Mouse (Mus musculus) intestine, embryonic 14.5 days (tissue): ENCODE data around the gene Gm815. TPM values are rescaled to one million over a fixed set of nuclear protein-coding genes. Genes with fewer than 3 reads are reported as not detected.

Experiments
- ATAC-seq: fragments of 200-750 bp; cut with Nextera tagmentation; replicated peaks from 2 replicates; pipeline ENCODE4 v1.8.0; 2017; ENCODE audit warnings: low read depth, moderate number of reproducible peaks, moderate TSS enrichment, moderate library complexity; ENCODE audit not compliant: low FRiP score, low TSS enrichment
- DNase-seq: peaks from one replicate; pipeline ENCODE4 v3.0.0-alpha.2; 2018; ENCODE audit warnings: low spot score
- H3K27ac ChIP-seq: fragments of 300-500 bp; sonication (generic); 2 replicates; pipeline ENCODE4 v1.5.1; 2014; ENCODE audit warnings: low read depth, mild to moderate bottlenecking, control low read depth
- H3K27me3 ChIP-seq: fragments of 300-500 bp; sonication (generic); replicated peaks from 2 replicates; pipeline ENCODE4 v1.6.1; 2014; ENCODE audit warnings: low read length, control low read depth; ENCODE audit not compliant: control insufficient read depth, insufficient read depth
- H3K36me3 ChIP-seq: fragments of 300-500 bp; sonication (generic); 2 replicates; pipeline ENCODE4 v1.6.1; 2014; ENCODE audit warnings: low read length, control low read depth; ENCODE audit not compliant: control insufficient read depth, insufficient read depth
- H3K4me1 ChIP-seq: fragments of 300-500 bp; sonication (generic); replicated peaks from 2 replicates; pipeline ENCODE4 v1.6.1; 2014; ENCODE audit warnings: low read length, control low read depth, mixed read lengths; ENCODE audit not compliant: control insufficient read depth, insufficient read depth
- H3K4me2 ChIP-seq: fragments of 300-500 bp; sonication (generic); 2 replicates; pipeline ENCODE4 v1.6.1; 2014; ENCODE audit warnings: low read length
- H3K4me3 ChIP-seq: fragments of 300-500 bp; sonication (generic); 2 replicates; pipeline ENCODE4 v1.5.1; 2014; ENCODE audit warnings: low read depth, low read length, control low read depth, mixed read lengths
- H3K9ac ChIP-seq: fragments of 300-500 bp; sonication (generic); 2 replicates; pipeline ENCODE4 v1.6.1; 2014; ENCODE audit warnings: mild to moderate bottlenecking, low read length
- H3K9me3 ChIP-seq: fragments of 300-500 bp; sonication (generic); 2 replicates; pipeline ENCODE4 v1.6.1; 2016; ENCODE audit warnings: low read length, control low read depth; ENCODE audit not compliant: control insufficient read depth
- WGBS: fragments of 180-500 bp; shearing (Covaris S2); extraction: QIAGEN DNeasy Blood & Tissue Kit; methylation state at CpG from one replicate; pipeline ENCODE4 v1.1.7; 2014; 5-methylcytosine and 5-hydroxymethylcytosine counted together
- polyA plus RNA-seq: library from polyadenylated mRNA; unstranded; fragments of >200 nt; fragmentation: Nextera tagmentation; extraction: Ambion mirVana; gene quantifications from 2 replicates; pipeline ENCODE4 v1.2.1, GENCODE M21; 2014

The Gm815 gene
- polyA plus RNA-seq, 1 experiment from 2014 or later = not detected

DNA sequence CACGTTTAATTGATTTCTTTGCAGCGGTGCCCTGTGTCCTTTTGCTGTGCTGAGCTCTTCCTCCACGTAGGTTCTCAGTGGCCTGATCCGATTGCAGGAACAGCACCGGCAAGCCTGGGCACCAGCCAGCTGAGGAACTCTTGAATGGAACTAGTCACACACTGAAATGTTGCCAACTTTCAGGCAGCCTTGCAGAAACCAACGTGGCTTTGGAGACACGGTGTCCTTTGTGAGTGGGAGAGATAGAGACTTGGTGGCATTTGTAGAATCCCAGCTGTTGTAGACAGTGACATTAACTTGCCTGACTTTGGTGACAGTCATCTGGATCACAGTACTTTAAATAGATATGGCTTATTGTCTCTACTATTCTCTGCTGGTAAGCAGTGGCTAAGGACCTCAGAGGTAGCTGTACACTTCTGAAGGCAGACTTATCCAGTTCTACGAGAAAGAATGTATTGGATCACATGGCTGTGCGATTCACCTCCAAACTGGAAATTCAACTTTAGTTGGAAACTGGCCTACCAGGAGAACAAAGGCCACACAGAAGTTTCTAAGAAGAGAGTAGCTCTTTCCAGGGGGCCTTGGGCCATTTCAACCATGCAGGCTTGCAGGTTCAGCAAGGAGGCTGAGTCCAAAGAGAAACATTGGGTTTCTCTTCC, 5.8 kb downstream of the Gm815 start:
- Histone ChIP-seq H3K27me3 (no peaks in the 10 kb centered on the region), H3K4me2 (no peak overlapping the region), H3K4me3 (no peak overlapping the region), H3K27ac (no peak overlapping the region), H3K9me3 (no peaks in the 10 kb centered on the region), H3K36me3 (no peaks in the 10 kb centered on the region), H3K4me1 (no peaks in the 10 kb centered on the region), H3K9ac (no peak overlapping the region)
- DNase-seq = no peak
- 87% methylated on average over 9 of the region's 9 CpGs for WGBS
- no peak for ATAC-seq

DNA sequence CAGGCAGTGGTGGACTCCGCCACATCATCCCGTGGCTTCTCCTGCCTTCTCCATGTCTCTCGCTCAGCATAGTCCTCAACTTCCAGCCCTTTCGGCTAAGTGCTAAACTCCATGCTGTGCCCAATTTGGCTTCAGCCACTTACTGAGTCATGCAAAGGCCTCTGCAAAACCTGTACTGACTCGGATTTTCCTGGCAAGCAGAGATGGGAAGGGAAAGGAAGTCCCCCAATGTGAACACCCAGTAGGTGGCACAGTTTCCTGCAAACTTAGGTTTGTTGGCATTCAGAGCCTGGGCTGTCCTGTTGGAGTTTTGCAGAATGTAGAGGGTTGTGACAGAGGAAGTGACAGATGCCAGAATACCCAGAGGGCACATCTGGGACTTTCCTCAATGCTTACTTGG, 7.2 kb downstream of the Gm815 start:
- H3K27ac ChIP-seq = no peak overlapping the region
- ATAC-seq = no peak
- no peaks in the 10 kb centered on the region for H3K36me3 ChIP-seq
- WGBS = 57% methylated on average over 5 of the region's 5 CpGs
- H3K9ac ChIP-seq = no peak overlapping the region
- no peak for DNase-seq
- H3K4me2 ChIP-seq = no peak overlapping the region
- no peak overlapping the region for H3K4me3 ChIP-seq
- H3K27me3 ChIP-seq = no peaks in the 10 kb centered on the region
- no peaks in the 10 kb centered on the region for H3K9me3 ChIP-seq
- H3K4me1 ChIP-seq = no peaks in the 10 kb centered on the region

DNA sequence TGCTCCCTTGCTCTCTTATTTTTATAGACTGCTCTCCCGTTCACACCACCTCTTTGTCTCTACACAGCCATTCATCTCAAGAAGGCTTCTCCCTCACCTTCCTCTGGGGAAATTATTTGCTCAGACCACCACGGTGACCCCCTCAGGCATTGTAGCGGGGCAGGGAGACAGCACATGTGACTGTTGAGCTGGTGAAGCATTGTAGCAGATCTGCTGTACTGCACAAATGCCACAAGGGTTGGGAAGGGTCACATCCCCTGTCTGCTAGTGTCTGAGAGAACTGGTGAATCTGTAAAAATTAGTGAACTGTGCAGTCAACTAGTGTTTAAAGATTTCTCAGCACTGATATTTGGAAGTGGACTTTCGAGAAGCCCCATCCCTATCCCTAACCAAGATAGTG, 16.5 kb downstream of the Gm815 start:
- no peak overlapping the region for H3K4me3 ChIP-seq
- 51% methylated on average over 4 of the region's 4 CpGs for WGBS
- no peaks in the 10 kb centered on the region for H3K9me3 ChIP-seq
- H3K4me2 ChIP-seq = no peak overlapping the region
- ATAC-seq (no peak), DNase-seq (no peak)
- no peak overlapping the region for H3K9ac ChIP-seq
- no peaks in the 10 kb centered on the region for H3K4me1 ChIP-seq
- H3K36me3 ChIP-seq = no peaks in the 10 kb centered on the region
- no peak overlapping the region for H3K27ac ChIP-seq
- no peaks in the 10 kb centered on the region for H3K27me3 ChIP-seq

DNA sequence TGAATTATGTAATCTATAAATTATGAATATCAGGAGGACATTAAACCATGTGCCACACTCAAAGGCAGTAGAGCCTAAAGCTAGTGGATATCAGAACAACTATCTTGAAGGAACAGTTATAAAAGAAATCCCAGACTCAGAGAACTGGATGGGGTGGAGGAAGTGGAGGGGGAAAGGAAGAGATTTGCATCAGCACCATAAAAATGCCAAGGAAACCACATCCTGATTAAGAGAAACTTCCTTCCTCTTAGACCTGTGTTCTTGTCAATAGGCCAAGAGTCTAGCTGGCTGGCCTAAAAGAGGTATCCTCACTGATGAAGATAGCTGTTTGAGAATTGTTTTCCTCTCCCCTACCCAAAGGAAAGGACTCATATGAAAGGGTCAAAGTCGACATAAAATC, 28.6 kb downstream of the Gm815 start:
- H3K4me1 ChIP-seq = no peaks in the 10 kb centered on the region
- no peak overlapping the region for H3K4me3 ChIP-seq
- no peaks in the 10 kb centered on the region for H3K36me3 ChIP-seq
- DNase-seq = no peak
- 62% methylated on average over 1 of the region's 1 CpGs for WGBS
- ATAC-seq = no peak
- no peak overlapping the region for H3K9ac ChIP-seq
- H3K27ac ChIP-seq = no peak overlapping the region
- no peaks in the 10 kb centered on the region for H3K9me3 ChIP-seq
- H3K27me3 ChIP-seq = no peaks in the 10 kb centered on the region
- no peak overlapping the region for H3K4me2 ChIP-seq

DNA sequence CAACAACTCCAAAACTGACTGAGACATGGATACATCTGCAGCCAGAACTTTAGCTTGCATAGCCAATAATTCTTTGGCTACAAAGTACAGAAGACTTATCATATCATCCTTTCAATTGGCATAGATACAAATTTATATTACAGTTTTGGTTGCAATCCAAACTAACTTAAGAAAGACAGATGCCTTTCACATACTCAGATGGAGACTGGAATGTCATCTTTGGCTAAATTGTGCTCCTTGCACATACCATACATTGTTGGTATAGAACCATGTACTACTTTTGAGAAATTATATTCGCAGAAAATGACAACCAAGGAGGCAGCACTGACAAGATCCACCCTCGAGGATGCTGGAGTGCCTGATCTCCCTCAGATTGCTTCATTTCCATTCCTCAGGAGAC, 35.1 kb downstream of the Gm815 start:
- ATAC-seq (no peak), DNase-seq (no peak)
- H3K4me2 ChIP-seq = no peak overlapping the region
- WGBS = 75% methylated on average over 2 of the region's 2 CpGs
- H3K36me3 ChIP-seq = no peaks in the 10 kb centered on the region
- H3K4me1 ChIP-seq = no peaks in the 10 kb centered on the region
- no peak overlapping the region for H3K4me3 ChIP-seq
- H3K27me3 ChIP-seq = no peaks in the 10 kb centered on the region
- no peak overlapping the region for H3K9ac ChIP-seq
- H3K27ac ChIP-seq = no peak overlapping the region
- no peaks in the 10 kb centered on the region for H3K9me3 ChIP-seq

DNA sequence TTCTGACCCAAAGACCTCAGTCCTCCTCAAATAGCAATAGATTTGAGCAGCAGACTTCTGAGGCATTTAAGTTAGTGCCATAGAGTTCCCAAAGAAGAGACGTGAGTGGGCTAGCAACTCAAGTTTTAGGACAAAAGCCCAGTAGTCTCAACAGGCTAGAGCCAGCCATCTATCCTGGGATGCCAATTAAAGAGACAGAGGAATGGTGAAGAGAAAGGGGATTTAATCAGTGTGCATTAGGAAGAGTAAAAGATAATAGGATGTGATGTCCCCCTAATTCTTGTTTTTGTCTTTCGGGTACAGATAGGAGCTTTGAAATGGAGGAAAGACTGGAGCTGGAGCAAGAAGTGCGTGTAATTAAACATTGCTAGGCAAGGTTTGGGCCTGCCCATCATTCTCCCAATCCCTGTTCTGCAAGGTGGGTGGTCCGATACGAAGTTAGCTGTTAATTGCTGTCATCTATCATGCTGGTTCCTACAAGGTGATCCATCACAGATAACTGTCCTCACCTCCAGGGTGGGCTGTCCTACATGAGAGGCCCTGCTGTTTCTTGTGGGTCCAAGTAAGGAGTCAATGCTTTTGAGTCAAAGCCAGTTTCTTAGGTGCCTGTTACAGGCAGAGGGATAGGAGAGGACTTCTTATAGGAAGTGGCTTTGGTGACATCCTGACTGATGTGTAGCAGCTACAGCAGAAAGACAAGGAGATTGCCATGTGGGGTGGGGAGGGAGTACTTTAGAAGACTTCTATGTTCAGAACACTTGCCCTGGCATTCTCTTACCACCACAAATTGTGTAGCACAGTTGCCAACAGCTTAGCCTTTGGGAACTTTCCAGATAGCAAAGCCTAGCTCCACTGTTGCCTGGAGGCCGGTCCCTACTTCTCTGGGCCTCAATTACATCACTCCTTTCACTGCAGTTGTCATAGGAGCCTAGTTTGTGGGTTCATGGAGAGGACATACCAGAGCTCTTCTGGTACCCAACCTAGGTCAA, 44.9 kb downstream of the Gm815 start:
- Histone ChIP-seq H3K36me3 (no peaks in the 10 kb centered on the region), H3K4me3 (no peak overlapping the region), H3K4me2 (no peak overlapping the region), H3K4me1 (no peaks in the 10 kb centered on the region), H3K9ac (no peak overlapping the region), H3K27me3 (no peaks in the 10 kb centered on the region), H3K27ac (no peak overlapping the region), H3K9me3 (no peaks in the 10 kb centered on the region)
- DNase-seq (no peak), ATAC-seq (no peak)
- WGBS = 45% methylated on average over 6 of the region's 6 CpGs

DNA sequence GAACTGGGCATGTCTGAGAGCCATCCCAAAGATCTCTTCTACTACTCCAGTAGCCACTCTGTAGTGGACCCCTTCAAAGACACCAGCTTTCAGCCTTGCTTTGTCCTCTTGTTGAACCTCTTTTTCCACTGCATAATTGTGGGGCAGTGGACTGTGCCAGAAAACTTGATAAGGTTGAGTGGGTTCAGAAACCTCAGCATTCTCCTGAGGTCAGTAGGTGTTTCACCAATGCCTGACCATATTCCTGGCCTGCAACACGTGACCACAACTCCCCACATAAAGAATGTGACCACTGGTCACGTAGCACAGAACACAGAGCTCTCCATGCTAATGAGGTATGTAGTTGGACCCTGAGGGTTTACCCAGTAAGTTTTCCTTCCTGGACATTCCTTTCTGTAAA, 48.5 kb downstream of the Gm815 start:
- WGBS = 69% methylated on average over 2 of the region's 2 CpGs
- Histone ChIP-seq H3K36me3 (no peaks in the 10 kb centered on the region), H3K27me3 (no peaks in the 10 kb centered on the region), H3K4me2 (no peak overlapping the region), H3K4me1 (no peaks in the 10 kb centered on the region), H3K27ac (no peak overlapping the region), H3K9me3 (no peaks in the 10 kb centered on the region), H3K9ac (no peak overlapping the region), H3K4me3 (no peak overlapping the region)
- DNase-seq (no peak), ATAC-seq (no peak)
